Mouse (Mus musculus): ENCODE measurements around the gene Acp1.

Gene Acp1

DNA sequence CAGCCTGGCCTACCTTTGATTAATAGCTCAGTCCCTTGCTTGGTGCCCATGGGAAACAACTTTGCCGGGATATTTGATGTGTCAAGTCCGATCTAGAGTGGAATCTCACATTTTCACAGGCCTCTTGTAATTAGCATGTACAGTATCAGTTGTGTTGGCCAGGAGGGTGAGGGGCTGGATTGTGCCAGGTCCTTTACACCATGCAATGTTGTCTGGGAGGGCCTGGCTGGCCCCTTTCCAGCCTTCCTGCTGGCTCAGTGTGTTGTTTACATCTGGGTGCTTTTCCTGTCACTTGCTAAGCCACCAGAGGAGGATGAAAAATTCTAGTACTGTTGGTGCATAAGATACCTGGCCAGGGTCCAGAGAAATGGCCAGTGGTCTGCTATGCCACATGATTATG, 47.0 kb downstream of the Acp1 start:
- no peak for DNase-seq (ENCODE audit: low read depth, low spot score)

DNA sequence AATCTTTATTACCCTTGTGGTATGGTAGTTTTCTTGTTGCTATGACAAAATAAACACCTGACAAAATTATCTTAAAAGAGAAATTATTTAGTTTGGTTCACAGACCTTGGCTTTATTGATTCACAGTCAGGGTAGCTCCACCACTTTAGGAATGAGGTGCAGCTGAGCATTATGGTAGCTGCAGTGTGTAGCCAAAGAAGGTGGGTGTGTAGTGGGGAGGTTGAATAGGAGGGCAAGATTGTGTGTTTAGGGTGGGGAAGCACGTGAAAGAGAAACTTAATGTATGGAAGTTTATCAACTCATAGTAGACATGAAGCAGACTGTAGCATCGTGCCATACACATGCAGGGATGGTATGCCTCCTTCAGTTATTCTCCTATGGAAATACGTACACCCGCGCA, 55.2 kb downstream of the Acp1 start:
- DNase-seq (ENCODE audit: low read depth, low spot score) = no peak

DNA sequence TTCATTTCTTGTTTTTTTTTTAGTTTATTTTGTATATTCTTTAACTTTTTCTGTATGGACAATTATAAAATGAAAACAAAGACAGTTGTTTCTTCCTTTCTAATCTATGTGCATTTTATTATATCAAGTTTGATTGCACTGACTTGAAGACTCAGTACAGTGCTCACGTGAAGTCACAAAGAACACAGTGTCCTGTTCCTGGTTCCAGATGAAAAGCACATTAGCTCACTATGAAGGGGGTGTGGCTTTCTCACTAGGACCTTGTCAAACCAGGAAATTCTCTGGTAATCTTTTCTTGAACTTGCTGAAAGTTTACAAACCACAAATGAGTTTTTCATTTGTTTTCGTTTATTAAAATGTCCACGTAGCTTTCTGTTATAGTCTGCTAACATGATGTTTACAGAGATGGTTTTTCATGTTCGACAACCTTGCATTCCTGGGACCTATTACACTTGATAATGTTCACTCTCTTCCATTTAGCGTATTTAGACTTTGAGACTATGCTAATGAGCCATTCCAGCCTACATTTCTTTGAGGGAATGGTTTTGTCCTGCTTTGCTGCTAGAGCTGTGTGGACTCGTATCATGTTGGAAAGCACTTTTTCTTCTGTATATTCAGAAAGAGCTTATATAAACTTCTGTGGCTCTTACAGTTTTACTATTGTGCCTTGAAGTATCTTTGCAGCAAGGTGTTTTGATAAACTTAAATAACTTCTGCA, 55.8 kb downstream of the Acp1 start:
- DNase-seq (ENCODE audit: low read depth, low spot score) = no peak

DNA sequence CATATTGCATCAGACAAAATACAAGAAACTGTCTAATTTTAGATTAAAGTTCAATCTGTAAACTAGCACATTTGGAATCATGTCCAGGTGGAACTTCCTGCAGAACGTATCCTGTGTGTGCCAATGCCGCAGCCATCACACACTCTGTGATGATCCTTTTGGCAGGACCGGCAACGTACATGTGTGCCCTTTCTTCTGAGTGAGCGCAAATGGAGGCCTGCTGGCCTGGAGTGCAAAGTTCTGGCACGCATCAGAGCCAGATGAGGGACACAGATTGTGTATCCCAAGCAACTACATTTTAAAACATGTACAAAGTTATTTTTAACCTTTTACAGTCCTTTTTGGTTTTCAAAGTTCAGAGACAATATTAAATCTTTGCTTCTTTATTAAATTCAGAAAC, 59.5 kb downstream of the Acp1 start:
- no peak for DNase-seq (ENCODE audit: low read depth, low spot score)

DNA sequence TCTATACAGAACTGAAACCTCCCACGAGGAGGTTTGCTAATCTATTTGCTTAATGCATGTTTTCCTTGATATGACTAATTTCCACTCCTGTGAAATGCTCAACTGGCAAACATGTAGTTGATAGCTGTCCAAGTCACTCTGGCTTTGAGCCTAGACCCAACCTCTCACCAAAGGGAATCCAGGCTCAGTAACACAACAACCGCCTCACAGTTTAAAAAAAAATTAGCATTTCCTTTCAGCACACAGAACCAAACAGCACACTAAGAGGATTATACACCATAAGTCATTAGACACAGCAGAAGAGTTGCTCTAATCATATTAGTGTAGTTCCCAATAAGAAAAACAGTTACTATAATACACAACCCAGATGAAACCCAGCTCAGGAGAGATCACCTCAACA, 60.5 kb downstream of the Acp1 start:
- DNase-seq (ENCODE audit: low read depth, low spot score) = no peak

DNA sequence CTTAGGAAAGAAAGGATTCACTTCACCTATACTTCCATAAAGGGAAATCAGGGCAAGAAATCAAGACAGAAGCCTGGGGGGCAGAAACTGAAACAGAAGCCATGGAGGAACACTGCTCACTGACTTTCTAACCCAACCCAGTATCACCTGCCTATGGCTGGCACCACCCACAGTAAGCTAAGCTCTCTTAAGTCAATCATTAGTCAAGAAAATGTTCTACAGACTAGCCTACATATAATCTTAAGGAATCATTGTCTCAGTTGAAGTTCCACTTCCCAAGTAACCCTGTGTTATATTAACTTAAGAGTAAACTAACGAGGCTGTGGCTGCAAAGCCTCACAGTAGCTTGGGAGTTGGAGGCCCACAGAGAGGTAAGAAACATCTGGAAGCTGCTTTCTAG, 62.9 kb downstream of the Acp1 start:
- no peak for DNase-seq (ENCODE audit: low read depth, low spot score)
